Comparison of ENCODE assay signal across 20 mouse cellular contexts in the genomic region with DNA sequence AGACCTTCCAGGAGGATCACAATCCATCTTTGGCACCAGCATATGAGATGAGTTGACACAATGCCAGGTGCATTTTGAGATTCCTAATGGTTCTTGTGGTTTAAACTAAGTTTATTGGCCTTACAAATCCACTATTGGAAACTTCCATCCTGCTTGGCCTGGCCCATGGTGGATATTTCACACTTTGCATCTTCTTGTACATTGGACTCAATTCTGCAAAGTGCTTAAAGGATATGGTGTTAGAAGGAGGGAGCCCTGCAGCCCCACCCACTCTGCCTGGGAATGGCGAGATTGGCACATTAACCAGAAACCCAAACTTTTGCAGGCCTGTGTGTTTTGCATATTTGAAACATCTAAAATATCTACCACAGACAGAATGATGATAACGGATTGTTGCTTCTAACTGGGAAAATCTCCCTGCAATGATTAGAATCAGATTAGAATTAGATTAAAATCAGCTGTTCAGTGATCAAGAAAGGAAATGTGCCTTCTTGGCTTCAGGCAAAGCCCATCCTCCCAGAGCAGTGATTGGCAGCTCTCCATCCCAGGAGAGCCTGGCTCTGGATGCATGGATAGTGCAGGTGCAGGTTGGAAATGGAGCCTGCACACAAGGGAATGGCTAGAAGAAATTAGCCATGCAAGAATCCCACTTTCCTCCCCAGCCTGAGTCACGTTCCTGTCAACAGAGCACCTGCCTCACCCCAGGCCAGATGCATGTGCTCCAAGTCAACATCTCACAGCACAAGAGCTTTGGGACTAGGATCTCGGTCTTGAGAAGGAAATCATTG.
DNase-seq lines count a peak whose midpoint lies in the region; ATAC-seq and TF ChIP-seq lines count a peak whose summit lies in the region.
"Had no signal": no experiment of that assay in that cellular context is flagged by ENCODE, and none has a peak within 500 bp of the region (broad histone marks: within the 10 kb centered on the region; RNA-seq: fewer than 3 reads in every experiment).

No protein-coding gene starts in this region.

- H3K36me3 ChIP-seq in embryonic facial prominence, embryonic 14.5 days (ENCODE audit: control insufficient read depth, insufficient read depth, low read length): no peaks in the 10 kb centered on the region
- no peaks in the 10 kb centered on the region for H3K36me3 ChIP-seq in hindbrain, embryonic 16.5 days (ENCODE audit: control insufficient read depth, insufficient read depth, low read length)
- no peaks in the 10 kb centered on the region for H3K36me3 ChIP-seq in forebrain, embryonic 16.5 days (ENCODE audit: control insufficient read depth, insufficient read depth)
- H3K36me3 ChIP-seq: embryonic facial prominence, embryonic 13.5 days; forebrain, embryonic 10.5 days; G1E; limb, embryonic 13.5 days; liver, embryonic 15.5 days had no signal

- DNase-seq in gastrocnemius, adult 2 months: peak; percentile 15
- DNase-seq in gastrocnemius, postnatal 10 days: no peak
- DNase-seq in 3T3-L1 (ENCODE audit: low read depth, low spot score): peak; percentile 24
- DNase-seq in embryonic facial prominence, embryonic 14.5 days (ENCODE audit: low spot score): peak; percentile 80
- DNase-seq in thymus, postnatal 0 days (ENCODE audit: low spot score): no peak
- DNase-seq in thymus, postnatal 36 days: no peak
- DNase-seq: adrenal gland, postnatal 14 days; cerebellum, adult 18-20 months; gastrocnemius, postnatal 14 days; kidney, adult 11 months; right cerebral cortex, adult 18-20 months; spleen, adult 18-20 months had no signal

- 57% methylated on average over 4 of the region's 4 CpGs for whole genome bisulfite sequencing in embryonic facial prominence, embryonic 14.5 days
- WGBS in hindbrain, embryonic 16.5 days: 58% methylated on average over 4 of the region's 4 CpGs
- WGBS in forebrain, embryonic 16.5 days: 80% methylated on average over 4 of the region's 4 CpGs

- no peak overlapping the region for H3K9ac ChIP-seq in embryonic facial prominence, embryonic 14.5 days (ENCODE audit: low read depth, low read length)
- no peak overlapping the region for H3K9ac ChIP-seq in hindbrain, embryonic 16.5 days (ENCODE audit: low read depth, low read length)
- H3K9ac ChIP-seq in forebrain, embryonic 16.5 days (replicated peaks; ENCODE audit: low read depth, low read length): no peak overlapping the region
- H3K9ac ChIP-seq: embryonic facial prominence, embryonic 13.5 days; limb, embryonic 13.5 days; liver, embryonic 15.5 days had no signal

- no peak overlapping the region for H3K27ac ChIP-seq in gastrocnemius, adult 2 months
- no peak overlapping the region for H3K27ac ChIP-seq in embryonic facial prominence, embryonic 14.5 days (replicated peaks; ENCODE audit: low read depth, low read length)
- H3K27ac ChIP-seq in hindbrain, embryonic 16.5 days (ENCODE audit: low read depth, low read length): no peak overlapping the region
- no peak overlapping the region for H3K27ac ChIP-seq in forebrain, embryonic 16.5 days (ENCODE audit: low read length)
- H3K27ac ChIP-seq: embryonic facial prominence, embryonic 13.5 days; forebrain, embryonic 10.5 days; limb, embryonic 13.5 days; liver, embryonic 15.5 days; macrophage had no signal

- H3K4me1 ChIP-seq in embryonic facial prominence, embryonic 14.5 days (ENCODE audit: control insufficient read depth, insufficient read depth, low read length): peaks cover 5% of the 10 kb centered on the region; the same call in 1 of the 2 replicates
- no peaks in the 10 kb centered on the region for H3K4me1 ChIP-seq in hindbrain, embryonic 16.5 days (ENCODE audit: control insufficient read depth, insufficient read depth, low read depth, low read length)
- no peaks in the 10 kb centered on the region for H3K4me1 ChIP-seq in forebrain, embryonic 16.5 days (replicated peaks; ENCODE audit: control insufficient read depth, insufficient read depth, low read length)
- H3K4me1 ChIP-seq: forebrain, embryonic 10.5 days; liver, embryonic 15.5 days had no signal

- no peaks in the 10 kb centered on the region for H3K9me3 ChIP-seq in embryonic facial prominence, embryonic 14.5 days (ENCODE audit: control insufficient read depth, low read length)
- no peaks in the 10 kb centered on the region; the same call in 1 of the 2 replicates for H3K9me3 ChIP-seq in hindbrain, embryonic 16.5 days (ENCODE audit: control insufficient read depth, low read length)
- no peaks in the 10 kb centered on the region for H3K9me3 ChIP-seq in forebrain, embryonic 16.5 days (ENCODE audit: control insufficient read depth, low read length)
- H3K9me3 ChIP-seq: embryonic facial prominence, embryonic 13.5 days; forebrain, embryonic 10.5 days; G1E; limb, embryonic 13.5 days; liver, embryonic 15.5 days had no signal

- intact Hi-C loops in gastrocnemius, adult 2 months (cut with DNase I): no loop called here

- no peaks in the 10 kb centered on the region for H3K27me3 ChIP-seq in embryonic facial prominence, embryonic 14.5 days (replicated peaks; ENCODE audit: control insufficient read depth, insufficient read depth, low read length)
- H3K27me3 ChIP-seq in hindbrain, embryonic 16.5 days (replicated peaks; ENCODE audit: control insufficient read depth, insufficient read depth, low read length): no peaks in the 10 kb centered on the region
- no peaks in the 10 kb centered on the region for H3K27me3 ChIP-seq in forebrain, embryonic 16.5 days (replicated peaks; ENCODE audit: control insufficient read depth, insufficient read depth, low read length)
- H3K27me3 ChIP-seq: embryonic facial prominence, embryonic 13.5 days; limb, embryonic 13.5 days; liver, embryonic 15.5 days had no signal

- no peak overlapping the region for H3K4me3 ChIP-seq in gastrocnemius, adult 2 months
- no peak overlapping the region for H3K4me3 ChIP-seq in embryonic facial prominence, embryonic 14.5 days (ENCODE audit: low read depth, low read length)
- H3K4me3 ChIP-seq in hindbrain, embryonic 16.5 days (ENCODE audit: low read length): no peak overlapping the region
- H3K4me3 ChIP-seq in forebrain, embryonic 16.5 days (replicated peaks; ENCODE audit: low read length): no peak overlapping the region
- H3K4me3 ChIP-seq: embryonic facial prominence, embryonic 13.5 days; forebrain, embryonic 10.5 days; limb, embryonic 13.5 days; liver, embryonic 15.5 days had no signal

- H3K4me2 ChIP-seq in embryonic facial prominence, embryonic 14.5 days (ENCODE audit: low read depth, low read length): no peak overlapping the region
- no peak overlapping the region for H3K4me2 ChIP-seq in hindbrain, embryonic 16.5 days (ENCODE audit: low read length)
- H3K4me2 ChIP-seq in forebrain, embryonic 16.5 days (ENCODE audit: low read length): no peak overlapping the region
- H3K4me2 ChIP-seq: embryonic facial prominence, embryonic 13.5 days; limb, embryonic 13.5 days; liver, embryonic 15.5 days had no signal

- no peak for TF ChIP-seq CTCF in gastrocnemius, adult 2 months (IDR thresholded peaks at IDR 0.05)

- ATAC-seq in embryonic facial prominence, embryonic 14.5 days (ENCODE audit: low read depth): peak; percentile 83
- peak; percentile 42; the same call in 1 of the 2 replicates for ATAC-seq in hindbrain, embryonic 16.5 days
- no peak for ATAC-seq in forebrain, embryonic 16.5 days

Comparison
In these comparisons a context has a peak if more than half of its experiments do, and no peak if none do; other contexts are left out.
1. DNase-seq: peak in gastrocnemius, adult 2 months (single experiment), 3T3-L1 (single experiment) and embryonic facial prominence, embryonic 14.5 days (single experiment); none in gastrocnemius, postnatal 10 days (single experiment), thymus, postnatal 0 days (single experiment) and thymus, postnatal 36 days (0 of 2).